Mouse (Mus musculus) liver, postnatal 0 days (tissue): ENCODE measurements at regions not wholly inside any gene's neighbourhood (a gene's known extent, or its start where the extent isn't known, plus 50 kb on each side); places are given as distances from the start of the nearest gene placed in this dataset.

ENCODE experiments used
- ATAC-seq: fragments of 200-750 bp; cut with Nextera tagmentation; 2 replicates; pipeline ENCODE4 v1.8.0; 2017; ENCODE audit warnings: mild to moderate bottlenecking, moderate library complexity
- DNase-seq: peaks from one replicate; pipeline ENCODE4 v3.0.0-alpha.2; 2016
- H3K27ac ChIP-seq: fragments of 300-500 bp; sonication (generic); 2 replicates; pipeline ENCODE4 v1.5.1; 2014; ENCODE audit warnings: antibody characterized with exemption, moderate library complexity, mild to moderate bottlenecking, low read depth
- H3K27me3 ChIP-seq: fragments of 300-500 bp; sonication (generic); 2 replicates; pipeline ENCODE4 v1.6.1; 2014; ENCODE audit warnings: low read length, control low read depth, mixed read lengths; ENCODE audit not compliant: insufficient read depth
- H3K36me3 ChIP-seq: fragments of 300-500 bp; sonication (generic); replicated peaks from 2 replicates; pipeline ENCODE4 v1.6.1; 2014; ENCODE audit warnings: mild to moderate bottlenecking, control low read depth, low read length, moderate library complexity, mixed read lengths; ENCODE audit not compliant: insufficient read depth
- H3K4me1 ChIP-seq: fragments of 300-500 bp; sonication (generic); 2 replicates; pipeline ENCODE4 v1.6.1; 2014; ENCODE audit warnings: antibody characterized with exemption, mild to moderate bottlenecking, control low read depth; ENCODE audit not compliant: insufficient read depth
- H3K4me2 ChIP-seq: fragments of 300-500 bp; sonication (generic); 2 replicates; pipeline ENCODE4 v1.6.1; 2014; ENCODE audit warnings: low read depth, mild to moderate bottlenecking, low read length, moderate library complexity, mixed read lengths
- H3K4me3 ChIP-seq: fragments of 300-500 bp; sonication (generic); 2 replicates; pipeline ENCODE4 v1.5.1; 2014; ENCODE audit warnings: low read depth, low read length
- H3K9ac ChIP-seq: fragments of 300-500 bp; sonication (generic); replicated peaks from 2 replicates; pipeline ENCODE4 v1.6.1; 2014; ENCODE audit warnings: mild to moderate bottlenecking, moderate library complexity
- H3K9me3 ChIP-seq: fragments of 300-500 bp; sonication (generic); 2 replicates; pipeline ENCODE4 v1.6.1; 2016; ENCODE audit warnings: mild to moderate bottlenecking, control low read depth, low read length, mixed read lengths
- CTCF ChIP-seq: sonication (generic); IDR thresholded peaks from 2 replicates; pipeline ENCODE4 v1.5.1; 2016; ENCODE audit warnings: antibody characterized with exemption, low read depth
- EP300 ChIP-seq: IDR thresholded peaks from 2 replicates; pipeline ENCODE4 v1.6.1; 2016; ENCODE audit warnings: antibody characterized with exemption, low read depth, mild to moderate bottlenecking
- WGBS: fragments of 180-500 bp; shearing (Covaris S2); extraction: QIAGEN DNeasy Blood & Tissue Kit; methylation state at CpG from one replicate; pipeline ENCODE4 v1.1.7; 2014; ENCODE audit not compliant: insufficient replicate concordance; 5-methylcytosine and 5-hydroxymethylcytosine counted together

GRCm38 (mm10) chr13:106392642-106393041, 544.1 kb downstream of the Ipo11 start:
- H3K4me3 ChIP-seq, result no peak overlapping the region
- 72% methylated on average over 8 of the region's 8 CpGs for WGBS
- H3K4me2 ChIP-seq, result no peak overlapping the region
- no peaks in the 10 kb centered on the region for H3K4me1 ChIP-seq
- ATAC-seq (no peak), DNase-seq (no peak)
- no peaks in the 10 kb centered on the region for H3K27me3 ChIP-seq
- no peaks in the 10 kb centered on the region for H3K9me3 ChIP-seq
- H3K36me3 ChIP-seq, result no peaks in the 10 kb centered on the region
- H3K9ac ChIP-seq, result no peak overlapping the region
- no peak overlapping the region for H3K27ac ChIP-seq
- no peak for TF ChIP-seq CTCF

GRCm38 (mm10) chr13:106388634-106389033, 548.1 kb downstream of the Ipo11 start:
- H3K9me3 ChIP-seq, result no peaks in the 10 kb centered on the region
- no peaks in the 10 kb centered on the region for H3K4me1 ChIP-seq
- H3K4me2 ChIP-seq, result no peak overlapping the region
- no peaks in the 10 kb centered on the region for H3K27me3 ChIP-seq
- no peak overlapping the region for H3K27ac ChIP-seq
- 55% methylated on average over 4 of the region's 4 CpGs for WGBS
- H3K36me3 ChIP-seq, result no peaks in the 10 kb centered on the region
- TF ChIP-seq CTCF, result no peak
- TF ChIP-seq EP300, result no peak
- ATAC-seq (no peak), DNase-seq (no peak)
- H3K9ac ChIP-seq, result no peak overlapping the region
- H3K4me3 ChIP-seq, result no peak overlapping the region

GRCm38 (mm10) chr13:106367589-106367988, 569.2 kb downstream of the Ipo11 start:
- Histone ChIP-seq H3K36me3 (no peaks in the 10 kb centered on the region), H3K9ac (no peak overlapping the region), H3K9me3 (no peaks in the 10 kb centered on the region), H3K4me3 (no peak overlapping the region), H3K4me1 (no peaks in the 10 kb centered on the region), H3K27ac (no peak overlapping the region), H3K27me3 (no peaks in the 10 kb centered on the region), H3K4me2 (no peak overlapping the region)
- DNase-seq (no peak), ATAC-seq (no peak)
- 76% methylated on average over 7 of the region's 7 CpGs for whole genome bisulfite sequencing
- TF ChIP-seq EP300, result no peak
- TF ChIP-seq CTCF, result no peak

- Histone ChIP-seq H3K4me2 (no peak overlapping the region), H3K4me3 (no peak overlapping the region), H3K36me3 (no peaks in the 10 kb centered on the region), H3K9ac (no peak overlapping the region), H3K27me3 (no peaks in the 10 kb centered on the region), H3K4me1 (no peaks in the 10 kb centered on the region), H3K9me3 (no peaks in the 10 kb centered on the region), H3K27ac (no peak overlapping the region)
- DNase-seq (no peak), ATAC-seq (no peak)
- no peak for TF ChIP-seq CTCF
- TF ChIP-seq EP300, result no peak
- WGBS, result 76% methylated on average over 4 of the region's 4 CpGs
Measured at GRCm38 (mm10) chr13:106352614-106353409, 583.9 kb downstream of the Ipo11 start.

- Histone ChIP-seq H3K36me3 (no peaks in the 10 kb centered on the region), H3K9ac (no peak overlapping the region), H3K27ac (no peak overlapping the region), H3K9me3 (no peaks in the 10 kb centered on the region), H3K4me1 (no peaks in the 10 kb centered on the region), H3K4me3 (no peak overlapping the region), H3K4me2 (no peak overlapping the region), H3K27me3 (no peaks in the 10 kb centered on the region)
- TF ChIP-seq EP300, result no peak
- no peak for TF ChIP-seq CTCF
- ATAC-seq (no peak), DNase-seq (no peak)
Measured at GRCm38 (mm10) chr13:106332025-106332424, 604.7 kb downstream of the Ipo11 start.

- TF ChIP-seq CTCF (no peak), EP300 (no peak)
- H3K36me3 ChIP-seq, result no peaks in the 10 kb centered on the region
- no peak overlapping the region for H3K4me3 ChIP-seq
- H3K4me2 ChIP-seq, result no peak overlapping the region
- no peak overlapping the region for H3K27ac ChIP-seq
- no peaks in the 10 kb centered on the region for H3K9me3 ChIP-seq
- H3K27me3 ChIP-seq, result no peaks in the 10 kb centered on the region
- DNase-seq, result no peak
- H3K9ac ChIP-seq, result no peak overlapping the region
- WGBS, result 76% methylated on average over 3 of the region's 3 CpGs
- no peaks in the 10 kb centered on the region for H3K4me1 ChIP-seq
- ATAC-seq, result no peak
Measured at GRCm38 (mm10) chr13:106318980-106319379, 617.8 kb downstream of the Ipo11 start.

GRCm38 (mm10) chr13:106318476-106318875, 618.3 kb downstream of the Ipo11 start:
- no peaks in the 10 kb centered on the region for H3K4me1 ChIP-seq
- no peaks in the 10 kb centered on the region for H3K27me3 ChIP-seq
- WGBS, result 64% methylated on average over 6 of the region's 6 CpGs
- H3K4me3 ChIP-seq, result no peak overlapping the region
- no peaks in the 10 kb centered on the region for H3K36me3 ChIP-seq
- H3K27ac ChIP-seq, result no peak overlapping the region
- H3K9ac ChIP-seq, result no peak overlapping the region
- DNase-seq, result no peak
- no peak overlapping the region for H3K4me2 ChIP-seq
- TF ChIP-seq EP300, result no peak
- TF ChIP-seq CTCF, result no peak
- ATAC-seq, result no peak
- H3K9me3 ChIP-seq, result no peaks in the 10 kb centered on the region
